Mouse (Mus musculus): Measurements from ENCODE around the gene Gga1. TPM values are rescaled to one million over a fixed set of nuclear protein-coding genes. Genes with fewer than 3 reads are reported as not detected.

Gene Gga1
- 36.4 and 37.0 TPM in 2 replicates for polyA plus RNA-seq (2014; fragmentation: Nextera tagmentation; extraction: Ambion mirVana)

GRCm38 (mm10) chr15:78876991-78877809, at the start of gene Gga1:
Gene Gga1, plus strand, starts transcription at chr15:78877190.
- Histone ChIP-seq H3K36me3 (ENCODE audit: control insufficient read depth, insufficient read depth, low read length) (no peaks in the 10 kb centered on the region), H3K27ac (ENCODE audit: low read depth, low read length) (peak within 1 kb of the TSS; percentile 98), H3K9me3 (ENCODE audit: control insufficient read depth, low read length) (no peaks in the 10 kb centered on the region), H3K9ac (ENCODE audit: low read length) (peak within 1 kb of the TSS; percentile 88), H3K4me1 (ENCODE audit: control insufficient read depth, insufficient read depth, low read length) (peaks cover 6% of the 10 kb centered on the region; the same call in 1 of the 2 replicates), H3K4me3 (ENCODE audit: low read depth, low read length) (peak within 1 kb of the TSS; percentile 74), H3K27me3 (ENCODE audit: control insufficient read depth, insufficient read depth, low read length) (no peaks in the 10 kb centered on the region), H3K4me2 (ENCODE audit: low read depth) (peak within 1 kb of the TSS; percentile 88)
- peak; percentile 95 for DNase-seq (ENCODE audit: low spot score)
- ATAC-seq (ENCODE audit: insufficient read depth, low FRiP score, low TSS enrichment), result peak; percentile 89
- under 1% methylated on average over 72 of the region's 95 CpGs for WGBS

DNA sequence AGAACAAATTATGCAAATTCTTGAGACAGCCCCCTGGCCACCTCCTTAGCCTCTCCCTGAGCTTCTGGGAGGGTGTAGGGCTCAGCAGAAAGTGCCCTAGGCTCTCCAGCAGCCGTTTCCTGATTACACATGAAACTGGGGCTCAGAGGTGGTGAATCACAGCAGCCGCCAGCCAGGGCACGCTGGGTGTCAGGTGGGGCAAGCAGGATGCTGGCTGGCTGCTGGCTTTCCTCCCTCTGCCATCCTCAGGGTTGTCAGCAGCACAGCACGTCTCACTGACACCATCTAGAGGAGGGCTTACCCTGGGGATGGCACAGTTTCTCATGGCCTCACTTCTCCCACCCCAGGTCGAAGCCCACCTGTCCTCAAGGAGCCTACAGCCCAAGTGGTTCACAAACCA, 48.7 kb upstream of the Gga1 start:
- Histone ChIP-seq H3K36me3 (ENCODE audit: control insufficient read depth, insufficient read depth, low read length) (no peaks in the 10 kb centered on the region), H3K4me1 (ENCODE audit: control insufficient read depth, insufficient read depth, low read length) (peaks cover 12% of the 10 kb centered on the region), H3K27ac (ENCODE audit: low read depth, low read length) (no peak overlapping the region), H3K9me3 (ENCODE audit: control insufficient read depth, low read length) (no peaks in the 10 kb centered on the region), H3K4me3 (ENCODE audit: low read depth, low read length) (no peak overlapping the region), H3K4me2 (ENCODE audit: low read depth) (no peak overlapping the region), H3K27me3 (ENCODE audit: control insufficient read depth, insufficient read depth, low read length) (no peaks in the 10 kb centered on the region), H3K9ac (ENCODE audit: low read length) (no peak overlapping the region)
- WGBS, result 17% methylated on average over 5 of the region's 5 CpGs
- no peak for DNase-seq (ENCODE audit: low spot score)
- ATAC-seq (ENCODE audit: insufficient read depth, low FRiP score, low TSS enrichment), result no peak

GRCm38 (mm10) chr15:78829636-78830035, 47.4 kb upstream of the Gga1 start:
- H3K36me3 ChIP-seq (ENCODE audit: control insufficient read depth, insufficient read depth, low read length), result no peaks in the 10 kb centered on the region
- peaks cover 12% of the 10 kb centered on the region for H3K4me1 ChIP-seq (ENCODE audit: control insufficient read depth, insufficient read depth, low read length)
- DNase-seq (ENCODE audit: low spot score) (no peak), ATAC-seq (ENCODE audit: insufficient read depth, low FRiP score, low TSS enrichment) (no peak)
- H3K27ac ChIP-seq (ENCODE audit: low read depth, low read length), result no peak overlapping the region
- 89% methylated on average over 1 of the region's 1 CpGs for WGBS
- H3K27me3 ChIP-seq (ENCODE audit: control insufficient read depth, insufficient read depth, low read length), result no peaks in the 10 kb centered on the region
- H3K9ac ChIP-seq (ENCODE audit: low read length), result no peak overlapping the region
- H3K4me3 ChIP-seq (ENCODE audit: low read depth, low read length), result no peak overlapping the region
- no peak overlapping the region for H3K4me2 ChIP-seq (ENCODE audit: low read depth)
- no peaks in the 10 kb centered on the region for H3K9me3 ChIP-seq (ENCODE audit: control insufficient read depth, low read length)

DNA sequence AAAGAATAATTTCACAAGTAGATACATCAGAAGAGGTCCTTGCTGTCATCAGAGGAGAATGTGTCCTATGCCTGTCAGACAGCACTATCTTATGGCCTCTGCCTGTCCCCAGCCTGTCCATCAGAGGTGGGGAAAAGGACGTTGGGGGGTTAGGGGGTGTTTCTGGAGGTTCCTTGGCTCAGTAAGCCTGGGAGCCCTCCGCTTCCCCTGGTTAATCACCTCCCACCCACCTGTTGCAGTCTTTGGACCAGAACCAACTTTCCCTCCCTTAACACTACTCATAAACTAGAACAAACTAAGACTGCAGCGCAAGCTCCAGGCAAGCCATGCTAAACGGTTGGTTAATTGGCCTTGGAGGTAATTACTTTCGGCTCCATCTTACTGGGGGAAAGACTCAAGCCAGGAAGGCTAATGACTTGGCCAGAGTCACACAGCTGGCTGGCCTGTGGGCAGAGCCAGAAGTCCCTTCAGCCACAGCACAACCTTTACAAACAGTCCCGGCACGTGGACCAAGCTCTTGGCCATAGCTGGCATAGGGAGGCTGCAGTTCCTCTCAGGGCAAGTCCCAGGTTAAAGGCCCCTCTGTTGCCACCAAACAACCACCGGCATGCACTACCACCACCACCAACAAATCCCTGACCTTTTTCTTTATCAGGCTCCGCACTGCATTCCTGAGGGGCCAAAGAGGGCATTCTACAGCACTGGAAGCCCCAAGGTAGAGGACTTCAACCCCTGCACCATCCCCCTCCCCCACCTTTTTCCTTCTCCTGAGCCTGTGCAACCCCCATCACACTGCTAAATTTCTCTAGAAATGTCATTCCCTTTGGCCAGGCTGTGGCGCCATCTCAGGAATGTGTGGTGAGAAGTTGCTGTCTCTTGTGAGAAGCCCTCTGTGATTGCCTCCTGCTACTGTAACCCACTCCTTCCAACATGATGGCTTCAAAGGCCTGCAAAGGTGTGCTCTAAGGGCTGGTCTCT, 46.0 kb upstream of the Gga1 start:
- no peaks in the 10 kb centered on the region for H3K27me3 ChIP-seq (ENCODE audit: control insufficient read depth, insufficient read depth, low read length)
- ATAC-seq (ENCODE audit: insufficient read depth, low FRiP score, low TSS enrichment) (no peak), DNase-seq (ENCODE audit: low spot score) (no peak)
- no peaks in the 10 kb centered on the region for H3K9me3 ChIP-seq (ENCODE audit: control insufficient read depth, low read length)
- no peak overlapping the region for H3K4me3 ChIP-seq (ENCODE audit: low read depth, low read length)
- no peak overlapping the region for H3K9ac ChIP-seq (ENCODE audit: low read length)
- no peak overlapping the region for H3K27ac ChIP-seq (ENCODE audit: low read depth, low read length)
- no peak overlapping the region for H3K4me2 ChIP-seq (ENCODE audit: low read depth)
- WGBS, result 70% methylated on average over 10 of the region's 10 CpGs
- H3K4me1 ChIP-seq (ENCODE audit: control insufficient read depth, insufficient read depth, low read length), result peaks cover 24% of the 10 kb centered on the region
- H3K36me3 ChIP-seq (ENCODE audit: control insufficient read depth, insufficient read depth, low read length), result no peaks in the 10 kb centered on the region

DNA sequence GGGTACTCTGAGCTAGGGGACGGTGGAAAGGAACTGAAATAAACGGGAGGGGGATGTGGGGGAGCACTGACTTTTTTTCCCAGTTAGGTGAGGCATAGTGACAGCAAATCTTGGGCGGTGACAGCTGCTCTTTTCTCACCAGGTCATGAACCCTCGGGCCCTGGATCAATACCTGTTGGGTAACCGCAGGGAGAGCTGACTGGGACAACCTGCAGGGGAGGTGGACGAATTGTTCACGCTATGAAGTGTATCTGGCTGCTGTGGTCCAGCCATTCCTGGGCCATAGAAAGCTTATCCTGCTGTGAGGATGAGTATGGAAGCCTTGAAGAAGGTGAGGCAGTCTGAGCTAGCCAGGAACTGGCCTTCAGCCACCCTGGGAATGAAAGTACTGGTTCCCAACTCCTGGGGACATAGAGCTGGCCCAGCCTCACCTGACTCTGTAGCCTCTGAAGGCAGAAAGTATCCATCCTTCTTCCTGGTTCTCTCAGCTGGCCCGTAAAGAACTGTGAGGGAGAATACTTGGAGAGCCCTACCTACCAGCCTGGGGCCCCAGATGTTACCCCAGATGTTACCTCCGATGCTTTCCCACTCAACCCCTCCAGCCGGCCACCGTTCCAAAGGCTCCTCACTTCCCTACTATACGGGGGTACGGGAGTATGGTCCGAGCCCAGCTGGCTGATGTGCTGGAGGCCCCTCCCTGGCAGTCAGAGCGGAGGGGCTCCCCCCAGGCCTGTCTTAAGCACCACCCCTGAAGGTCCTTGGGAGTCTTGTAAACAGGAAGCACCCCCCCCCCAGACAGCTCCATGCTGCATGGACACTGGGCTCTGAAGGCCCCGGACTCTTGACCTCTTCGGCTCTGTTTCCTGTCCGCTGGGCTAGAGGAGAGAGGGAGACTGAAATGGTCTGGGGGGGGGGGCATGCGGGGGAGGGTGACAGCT, 45.0 kb upstream of the Gga1 start:
- H3K27me3 ChIP-seq (ENCODE audit: control insufficient read depth, insufficient read depth, low read length), result no peaks in the 10 kb centered on the region
- H3K4me2 ChIP-seq (ENCODE audit: low read depth), result no peak overlapping the region
- no peak overlapping the region for H3K4me3 ChIP-seq (ENCODE audit: low read depth, low read length)
- DNase-seq (ENCODE audit: low spot score), result peak; percentile 11
- WGBS, result 49% methylated on average over 18 of the region's 19 CpGs
- H3K4me1 ChIP-seq (ENCODE audit: control insufficient read depth, insufficient read depth, low read length), result peaks cover 27% of the 10 kb centered on the region
- H3K9ac ChIP-seq (ENCODE audit: low read length), result peak overlapping the region; percentile 24
- no peaks in the 10 kb centered on the region for H3K36me3 ChIP-seq (ENCODE audit: control insufficient read depth, insufficient read depth, low read length)
- ATAC-seq (ENCODE audit: insufficient read depth, low FRiP score, low TSS enrichment), result no peak
- H3K9me3 ChIP-seq (ENCODE audit: control insufficient read depth, low read length), result no peaks in the 10 kb centered on the region
- peak overlapping the region; percentile 4; the same call in 1 of the 2 replicates for H3K27ac ChIP-seq (ENCODE audit: low read depth, low read length)

- H3K4me2 ChIP-seq (ENCODE audit: low read depth), result 0 out of 2 replicates have a peak overlapping the region, but pooled peaks have one; percentile 4
- no peak overlapping the region for H3K4me3 ChIP-seq (ENCODE audit: low read depth, low read length)
- no peaks in the 10 kb centered on the region for H3K27me3 ChIP-seq (ENCODE audit: control insufficient read depth, insufficient read depth, low read length)
- H3K4me1 ChIP-seq (ENCODE audit: control insufficient read depth, insufficient read depth, low read length), result peaks cover 27% of the 10 kb centered on the region
- no peaks in the 10 kb centered on the region for H3K36me3 ChIP-seq (ENCODE audit: control insufficient read depth, insufficient read depth, low read length)
- peak; percentile 52 for DNase-seq (ENCODE audit: low spot score)
- peak; percentile 68 for ATAC-seq (ENCODE audit: insufficient read depth, low FRiP score, low TSS enrichment)
- 8% methylated on average over 14 of the region's 14 CpGs for WGBS
- H3K27ac ChIP-seq (ENCODE audit: low read depth, low read length), result peak overlapping the region; percentile 30; the same call in 1 of the 2 replicates
- peak overlapping the region; percentile 24 for H3K9ac ChIP-seq (ENCODE audit: low read length)
- no peaks in the 10 kb centered on the region for H3K9me3 ChIP-seq (ENCODE audit: control insufficient read depth, low read length)
Measured at GRCm38 (mm10) chr15:78832701-78833123, 44.3 kb upstream of the Gga1 start.

DNA sequence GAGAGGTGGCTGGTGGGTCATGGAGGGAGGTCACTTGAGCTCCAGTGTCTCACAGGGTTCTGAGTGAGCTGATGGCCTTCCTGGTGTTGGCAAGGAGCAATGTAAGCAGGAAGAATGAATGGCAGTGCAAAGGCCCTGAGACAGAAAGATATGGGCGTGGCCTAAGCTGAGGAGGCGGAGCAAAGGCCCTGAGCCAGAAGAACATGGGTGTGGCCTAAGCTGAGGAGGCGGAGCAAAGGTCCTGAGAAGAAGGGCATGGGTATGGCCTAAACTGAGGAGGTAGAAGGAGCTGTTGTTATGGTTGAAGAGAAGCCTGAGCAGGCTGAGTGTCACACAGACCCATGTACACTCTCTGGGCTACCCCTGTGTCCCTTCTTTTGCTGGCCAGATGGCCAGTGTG, 43.4 kb upstream of the Gga1 start:
- Histone ChIP-seq H3K4me1 (ENCODE audit: control insufficient read depth, insufficient read depth, low read length) (peaks cover 27% of the 10 kb centered on the region), H3K9ac (ENCODE audit: low read length) (no peak overlapping the region), H3K4me3 (ENCODE audit: low read depth, low read length) (no peak overlapping the region), H3K4me2 (ENCODE audit: low read depth) (no peak overlapping the region), H3K27me3 (ENCODE audit: control insufficient read depth, insufficient read depth, low read length) (no peaks in the 10 kb centered on the region), H3K27ac (ENCODE audit: low read depth, low read length) (no peak overlapping the region), H3K9me3 (ENCODE audit: control insufficient read depth, low read length) (no peaks in the 10 kb centered on the region), H3K36me3 (ENCODE audit: control insufficient read depth, insufficient read depth, low read length) (no peaks in the 10 kb centered on the region)
- peak; percentile 7 for DNase-seq (ENCODE audit: low spot score)
- 94% methylated on average over 3 of the region's 3 CpGs for WGBS
- no peak for ATAC-seq (ENCODE audit: insufficient read depth, low FRiP score, low TSS enrichment)
